ENCODE assay signal across 29 mouse cellular contexts in the genomic region with DNA sequence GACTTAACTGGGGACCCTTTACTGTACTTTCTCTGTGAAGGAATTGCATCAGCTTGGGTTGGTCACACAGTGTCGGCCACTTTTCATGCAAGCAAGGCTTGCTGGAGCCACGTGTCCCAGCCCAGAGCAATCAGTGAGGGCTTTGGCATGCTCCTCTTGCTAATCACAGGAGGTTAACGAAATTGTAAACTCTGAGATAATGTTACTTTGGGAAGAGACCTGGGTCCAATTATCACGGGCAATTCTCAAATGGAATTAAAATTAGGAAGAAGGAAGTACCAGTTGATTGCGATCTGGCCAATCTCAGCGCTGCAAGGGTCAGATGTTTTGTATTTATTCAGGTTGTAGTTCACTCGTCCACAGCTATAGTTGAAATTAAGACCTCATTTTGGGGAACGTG.
DNase-seq lines count a peak whose midpoint lies in the region; ATAC-seq lines count a peak whose summit lies in the region.
"Had no signal": no experiment of that assay in that cellular context is flagged by ENCODE, and none has a peak within 500 bp of the region (broad histone marks: within the 10 kb centered on the region; RNA-seq: fewer than 3 reads in every experiment).

No protein-coding gene starts in this region.

- peaks cover 7% of the 10 kb centered on the region; the same call in 1 of the 2 replicates for H3K4me1 ChIP-seq in embryonic facial prominence, embryonic 13.5 days
- peaks cover 15% of the 10 kb centered on the region for H3K4me1 ChIP-seq in limb, embryonic 10.5 days
- H3K4me1 ChIP-seq: hindbrain, embryonic 13.5 days; intestine, embryonic 15.5 days had no signal

- no peak overlapping the region for H3K4me2 ChIP-seq in embryonic facial prominence, embryonic 13.5 days
- H3K4me2 ChIP-seq: forebrain, embryonic 12.5 days; forebrain, embryonic 15.5 days; heart, embryonic 12.5 days; heart, embryonic 15.5 days; hindbrain, embryonic 13.5 days; intestine, embryonic 15.5 days had no signal

- WGBS in embryonic facial prominence, embryonic 13.5 days = 20% methylated on average over 8 of the region's 8 CpGs
- 20% methylated on average over 8 of the region's 8 CpGs for WGBS in limb, embryonic 10.5 days

- no peak overlapping the region for H3K4me3 ChIP-seq in embryonic facial prominence, embryonic 13.5 days
- no peak overlapping the region for H3K4me3 ChIP-seq in limb, embryonic 10.5 days
- H3K4me3 ChIP-seq: erythroblast, embryonic 14.5 days; forebrain, embryonic 12.5 days; forebrain, embryonic 15.5 days; heart, embryonic 12.5 days; heart, embryonic 15.5 days; hindbrain, embryonic 10.5 days; hindbrain, embryonic 13.5 days; intestine, embryonic 15.5 days had no signal

- no peak overlapping the region for H3K9ac ChIP-seq in embryonic facial prominence, embryonic 13.5 days
- H3K9ac ChIP-seq: forebrain, embryonic 12.5 days; forebrain, embryonic 15.5 days; heart, embryonic 12.5 days; heart, embryonic 15.5 days; hindbrain, embryonic 13.5 days; intestine, embryonic 15.5 days had no signal

- H3K36me3 ChIP-seq in embryonic facial prominence, embryonic 13.5 days = no peaks in the 10 kb centered on the region
- no peaks in the 10 kb centered on the region for H3K36me3 ChIP-seq in limb, embryonic 10.5 days
- H3K36me3 ChIP-seq: forebrain, embryonic 12.5 days; forebrain, embryonic 15.5 days; heart, embryonic 12.5 days; heart, embryonic 15.5 days; hindbrain, embryonic 10.5 days; hindbrain, embryonic 13.5 days; intestine, embryonic 15.5 days had no signal

- no peak for ATAC-seq in embryonic facial prominence, embryonic 13.5 days (ENCODE audit: insufficient number of reproducible peaks, insufficient read depth, low FRiP score, low TSS enrichment, low read depth)
- ATAC-seq: forebrain, embryonic 15.5 days; hindbrain, embryonic 16.5 days; intestine, embryonic 15.5 days; Patski had no signal

- H3K27ac ChIP-seq in embryonic facial prominence, embryonic 13.5 days = 0 out of 2 replicates have a peak overlapping the region, but pooled peaks have one; percentile 11
- peak overlapping the region; percentile 53 for H3K27ac ChIP-seq in limb, embryonic 10.5 days
- H3K27ac ChIP-seq: forebrain, embryonic 12.5 days; forebrain, embryonic 15.5 days; heart, embryonic 15.5 days; hindbrain, embryonic 13.5 days; intestine, embryonic 15.5 days had no signal

- H3K9me3 ChIP-seq in embryonic facial prominence, embryonic 13.5 days = no peaks in the 10 kb centered on the region
- no peaks in the 10 kb centered on the region for H3K9me3 ChIP-seq in limb, embryonic 10.5 days (replicated peaks)
- H3K9me3 ChIP-seq: forebrain, embryonic 12.5 days; forebrain, embryonic 15.5 days; heart, embryonic 12.5 days; heart, embryonic 15.5 days; hindbrain, embryonic 10.5 days; hindbrain, embryonic 13.5 days; intestine, embryonic 15.5 days had no signal

- intact Hi-C loops in left cerebral cortex, postnatal 14 days (cut with DNase I) = no loop called here

- H3K27me3 ChIP-seq in embryonic facial prominence, embryonic 13.5 days = no peaks in the 10 kb centered on the region
- no peaks in the 10 kb centered on the region for H3K27me3 ChIP-seq in limb, embryonic 10.5 days (ENCODE audit: low read depth, poor library complexity, severe bottlenecking)
- H3K27me3 ChIP-seq: forebrain, embryonic 12.5 days; forebrain, embryonic 15.5 days; heart, embryonic 12.5 days; heart, embryonic 15.5 days; hindbrain, embryonic 13.5 days; intestine, embryonic 15.5 days; Patski had no signal

- peak; percentile 41 for DNase-seq in embryo, embryonic 10 days (ENCODE audit: low spot score)
- DNase-seq in embryo, embryonic 9.5 days (ENCODE audit: extremely low spot score) = no peak
- peak; percentile 35 for DNase-seq in embryo, embryonic 11 days
- no peak for DNase-seq in limb, embryonic 10.5 days (ENCODE audit: low spot score)
- no peak for DNase-seq in right cerebral cortex, postnatal 14 days
- DNase-seq in heart, adult 11 months = no peak
- no peak for DNase-seq in left cerebral cortex, postnatal 14 days (ENCODE audit: low spot score in 2 of 2)
- DNase-seq: adrenal gland, adult 2 months; adrenal gland, postnatal 14 days; cerebellum, adult 11-12 months; cerebellum, adult 8-10 months; cerebellum, postnatal 14 days; gastrocnemius, postnatal 10 days; gastrocnemius, postnatal 36 days; heart, adult 18-20 months; heart, postnatal 10 days; heart, postnatal 36 days; kidney, adult 11 months had no signal

Comparison
In these comparisons a context has a peak if more than half of its experiments do, and no peak if none do; other contexts are left out.
1. DNase-seq: peak in embryo, embryonic 10 days (single experiment) and embryo, embryonic 11 days (single experiment); none in embryo, embryonic 9.5 days (single experiment), limb, embryonic 10.5 days (single experiment), right cerebral cortex, postnatal 14 days (single experiment), heart, adult 11 months (single experiment) and left cerebral cortex, postnatal 14 days (0 of 2).